In the genomic region with DNA sequence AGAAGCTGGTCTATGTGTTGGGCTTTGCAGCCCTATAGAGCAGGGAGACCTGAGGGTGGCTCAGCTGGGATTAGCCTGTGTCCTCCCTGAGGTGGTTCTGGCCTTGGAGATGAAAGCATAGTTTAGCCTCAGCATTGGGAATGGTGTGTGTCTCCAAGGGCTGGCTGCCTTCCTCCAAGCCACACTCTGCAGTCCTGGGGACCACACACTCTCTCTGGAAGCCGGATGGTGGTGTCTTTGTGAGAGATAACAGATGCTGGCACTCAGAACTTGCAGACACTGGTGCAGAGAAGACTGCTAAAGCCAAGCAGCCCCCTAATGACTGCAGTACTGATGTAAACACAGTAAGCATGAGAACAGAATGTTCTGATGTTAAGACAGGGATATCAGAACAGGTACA, we compare ENCODE assay signal across 21 mouse cellular contexts.
A peak's percentile ranks its signal among the peaks of the same experiment; 100 is the strongest.
DNase-seq lines count a peak whose midpoint lies in the region; ATAC-seq and TF ChIP-seq lines count a peak whose summit lies in the region.
"Had no signal": no experiment of that assay in that cellular context is flagged by ENCODE, and none has a peak within 500 bp of the region (broad histone marks: within the 10 kb centered on the region; RNA-seq: fewer than 3 reads in every experiment).

No protein-coding gene starts in this region.

- peaks cover 3% of the 10 kb centered on the region; the same call in 1 of the 2 replicates for H3K4me1 ChIP-seq in kidney, embryonic 15.5 days
- H3K4me1 ChIP-seq in lung, embryonic 16.5 days (replicated peaks; ENCODE audit: control insufficient read depth, insufficient read depth, low read length): 0 out of 2 replicates have a peak, but pooled peaks cover 3% of the 10 kb centered on the region
- H3K4me1 ChIP-seq in lung, adult 2 months (ENCODE audit: control insufficient read depth, insufficient read depth, low read length): no peaks in the 10 kb centered on the region

- WGBS in kidney, embryonic 15.5 days: 69% methylated on average over 1 of the region's 1 CpGs
- 38% methylated on average over 1 of the region's 1 CpGs for WGBS in lung, embryonic 16.5 days
- 48% methylated on average over 1 of the region's 1 CpGs for WGBS in lung, adult 2 months

- H3K4me3 ChIP-seq in kidney, embryonic 15.5 days (replicated peaks): no peak overlapping the region
- no peak overlapping the region for H3K4me3 ChIP-seq in lung, embryonic 16.5 days (ENCODE audit: low read length)
- H3K4me3 ChIP-seq in lung, adult 2 months (replicated peaks; ENCODE audit: extremely low read depth, low read depth, low read length): no peak overlapping the region
- H3K4me3 ChIP-seq: embryonic facial prominence, embryonic 10.5 days; forebrain, embryonic 13.5 days; heart, adult 2 months; heart, embryonic 13.5 days had no signal

- no peak overlapping the region for H3K9ac ChIP-seq in kidney, embryonic 15.5 days
- H3K9ac ChIP-seq in lung, embryonic 16.5 days (ENCODE audit: low read length): no peak overlapping the region
- H3K9ac ChIP-seq: forebrain, embryonic 13.5 days; forebrain, postnatal 0 days; heart, embryonic 13.5 days had no signal

- no peaks in the 10 kb centered on the region for H3K27me3 ChIP-seq in kidney, embryonic 15.5 days
- no peaks in the 10 kb centered on the region for H3K27me3 ChIP-seq in lung, embryonic 16.5 days (ENCODE audit: control insufficient read depth, insufficient read depth, low read depth, low read length)
- H3K27me3 ChIP-seq: forebrain, embryonic 13.5 days; heart, embryonic 13.5 days had no signal

- H3K9me3 ChIP-seq in kidney, embryonic 15.5 days (replicated peaks): no peaks in the 10 kb centered on the region
- H3K9me3 ChIP-seq in lung, embryonic 16.5 days (ENCODE audit: control insufficient read depth, low read length): no peaks in the 10 kb centered on the region
- H3K9me3 ChIP-seq: embryonic facial prominence, embryonic 10.5 days; forebrain, embryonic 13.5 days; heart, embryonic 13.5 days had no signal

- TF ChIP-seq CTCF in lung, adult 2 months (IDR thresholded peaks at IDR 0.05; ENCODE audit: insufficient read depth, low read length): no peak

- no peak overlapping the region for H3K27ac ChIP-seq in kidney, embryonic 15.5 days
- no peak overlapping the region; the same call in 1 of the 2 replicates for H3K27ac ChIP-seq in lung, embryonic 16.5 days (ENCODE audit: low read length)
- H3K27ac ChIP-seq: embryonic facial prominence, embryonic 10.5 days; forebrain, embryonic 13.5 days; heart, adult 2 months; heart, embryonic 13.5 days had no signal

- no peak for TF ChIP-seq POLR2A in lung, adult 2 months (IDR thresholded peaks at IDR 0.05; ENCODE audit: borderline replicate concordance, extremely low read depth, low read depth, low read length)

- H3K36me3 ChIP-seq in kidney, embryonic 15.5 days: no peaks in the 10 kb centered on the region
- no peaks in the 10 kb centered on the region for H3K36me3 ChIP-seq in lung, embryonic 16.5 days (ENCODE audit: control insufficient read depth, insufficient read depth, low read length)
- H3K36me3 ChIP-seq: embryonic facial prominence, embryonic 10.5 days; G1E; heart, embryonic 13.5 days had no signal

- peak; percentile 30 to 49 for DNase-seq in cerebellum, postnatal 10 days
- no peak for DNase-seq in cerebellum, adult 18-20 months
- DNase-seq in kidney, postnatal 10 days: peak; percentile 9
- DNase-seq in lung, adult 2 months: no peak
- peak; percentile 35 for DNase-seq in lung, postnatal 10 days
- no peak for DNase-seq in cerebellum, postnatal 14 days
- DNase-seq: adrenal gland, postnatal 10 days; B cell, adult 2 months; cerebellum, adult 11 months; cerebellum, adult 9-10 months; forebrain, postnatal 0 days; gastrocnemius, postnatal 14 days; heart, adult 2 months; heart, postnatal 36 days had no signal

- no peak for ATAC-seq in kidney, embryonic 15.5 days (replicated peaks; ENCODE audit: low FRiP score)
- peak; percentile 82 for ATAC-seq in lung, embryonic 16.5 days (ENCODE audit: low read depth)
- ATAC-seq: CD4-positive, CD25-positive, alpha-beta regulatory T cell, adult 4 months; forebrain, embryonic 13.5 days; forebrain, postnatal 0 days had no signal

- no peak overlapping the region for H3K4me2 ChIP-seq in kidney, embryonic 15.5 days
- H3K4me2 ChIP-seq in lung, embryonic 16.5 days (ENCODE audit: low read depth, low read length): no peak overlapping the region
- H3K4me2 ChIP-seq: forebrain, embryonic 13.5 days; heart, embryonic 13.5 days had no signal

Comparison
In these comparisons a context has a peak if more than half of its experiments do, and no peak if none do; other contexts are left out.
1. DNase-seq: peak in cerebellum, postnatal 10 days (2 of 2), kidney, postnatal 10 days (single experiment) and lung, postnatal 10 days (single experiment); none in cerebellum, adult 18-20 months (0 of 2), lung, adult 2 months (single experiment) and cerebellum, postnatal 14 days (0 of 2).